Mouse (Mus musculus): ENCODE measurements around the gene Phlpp1. TPM values are rescaled to one million over a fixed set of nuclear protein-coding genes. Genes with fewer than 3 reads are reported as not detected.

Phlpp1 gene
- polyA plus RNA-seq, 1 experiment: 49.8 TPM

DNA sequence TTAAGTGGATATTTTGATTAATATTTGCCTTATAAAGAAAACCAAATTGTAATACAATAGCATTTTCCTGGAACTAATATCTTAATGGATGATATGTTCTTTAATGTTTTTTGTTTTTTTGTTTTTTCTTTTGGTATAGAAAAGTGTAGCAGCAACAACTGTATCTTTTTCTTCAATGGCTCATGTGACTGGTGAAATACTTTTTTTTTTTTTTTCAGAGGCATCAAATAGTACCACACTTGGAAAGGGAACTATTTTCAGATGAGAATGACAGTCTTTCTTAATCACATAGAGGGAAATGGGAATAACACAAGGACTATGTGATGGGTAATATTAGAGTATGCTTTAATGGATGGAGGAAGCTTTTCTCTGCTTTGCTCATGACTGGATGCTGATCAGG lies 3.0 kb downstream of the Phlpp1 start:
- TF ChIP-seq POLR2A (IDR thresholded peaks at IDR 0.05; ENCODE audit: extremely low read depth, insufficient read depth, low read length): no peak
- TF ChIP-seq CTCF (IDR thresholded peaks at IDR 0.05; ENCODE audit: extremely low read depth, insufficient read depth, low read length): no peak
- H3K4me3 ChIP-seq (ENCODE audit: insufficient read depth, low read length): peak overlapping the region; percentile 89; the same call in 1 of the 2 replicates
- H3K27ac ChIP-seq (ENCODE audit: insufficient read depth, low read length): no peak overlapping the region
- H3K4me1 ChIP-seq (ENCODE audit: control insufficient read depth, insufficient read depth, low read length): peaks cover 1% of the 10 kb centered on the region; the same call in 1 of the 2 replicates

DNA sequence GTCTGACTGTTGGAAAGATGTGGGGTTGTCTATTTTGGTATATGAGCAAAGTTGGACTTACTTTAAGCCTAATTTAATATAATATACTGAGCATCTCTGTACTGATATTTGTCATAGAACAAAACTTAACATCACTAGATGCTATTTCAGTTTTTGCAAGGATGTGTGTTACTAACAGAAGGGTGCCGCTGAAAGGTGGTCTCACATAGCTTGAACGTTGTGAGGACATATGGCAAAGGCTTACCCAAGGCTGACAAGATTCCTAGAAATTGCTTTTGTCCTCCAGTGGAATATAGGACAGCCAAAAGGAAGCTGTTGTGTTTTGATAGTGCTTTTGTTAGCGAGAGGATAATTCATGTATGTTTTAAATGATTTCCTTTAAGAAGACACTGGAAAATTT lies 3.8 kb downstream of the Phlpp1 start:
- TF ChIP-seq CTCF (IDR thresholded peaks at IDR 0.05; ENCODE audit: extremely low read depth, insufficient read depth, low read length) (no peak), POLR2A (IDR thresholded peaks at IDR 0.05; ENCODE audit: extremely low read depth, insufficient read depth, low read length) (no peak)
- H3K4me1 ChIP-seq (ENCODE audit: control insufficient read depth, insufficient read depth, low read length): peaks cover 1% of the 10 kb centered on the region; the same call in 1 of the 2 replicates
- H3K4me3 ChIP-seq (ENCODE audit: insufficient read depth, low read length): peak overlapping the region; percentile 89
- H3K27ac ChIP-seq (ENCODE audit: insufficient read depth, low read length): no peak overlapping the region

DNA sequence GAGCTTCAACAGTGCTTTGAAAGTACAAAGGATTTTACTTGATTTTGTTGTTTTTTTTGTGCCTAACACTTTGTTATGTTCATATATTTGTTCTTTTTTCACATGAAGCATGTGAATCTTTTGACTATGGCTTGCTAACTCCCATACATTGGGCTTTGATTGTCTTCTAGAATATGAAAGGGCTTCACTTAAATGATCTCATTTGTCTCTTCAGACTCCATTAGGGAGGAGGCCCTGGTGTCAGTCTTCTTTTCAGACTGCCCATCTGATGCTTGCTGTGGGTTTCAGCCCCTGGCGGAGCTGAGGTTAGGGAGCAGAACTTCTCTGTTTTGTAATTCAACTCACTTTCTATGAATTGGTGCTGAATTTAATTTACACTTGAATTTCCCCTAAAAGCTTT lies 5.2 kb downstream of the Phlpp1 start:
- Histone ChIP-seq H3K4me3 (ENCODE audit: insufficient read depth, low read length) (no peak overlapping the region; the same call in 1 of the 2 replicates), H3K4me1 (ENCODE audit: control insufficient read depth, insufficient read depth, low read length) (peaks cover 1% of the 10 kb centered on the region; the same call in 1 of the 2 replicates), H3K27ac (ENCODE audit: insufficient read depth, low read length) (no peak overlapping the region)
- TF ChIP-seq POLR2A (IDR thresholded peaks at IDR 0.05; ENCODE audit: extremely low read depth, insufficient read depth, low read length) (no peak), CTCF (IDR thresholded peaks at IDR 0.05; ENCODE audit: extremely low read depth, insufficient read depth, low read length) (no peak)

DNA sequence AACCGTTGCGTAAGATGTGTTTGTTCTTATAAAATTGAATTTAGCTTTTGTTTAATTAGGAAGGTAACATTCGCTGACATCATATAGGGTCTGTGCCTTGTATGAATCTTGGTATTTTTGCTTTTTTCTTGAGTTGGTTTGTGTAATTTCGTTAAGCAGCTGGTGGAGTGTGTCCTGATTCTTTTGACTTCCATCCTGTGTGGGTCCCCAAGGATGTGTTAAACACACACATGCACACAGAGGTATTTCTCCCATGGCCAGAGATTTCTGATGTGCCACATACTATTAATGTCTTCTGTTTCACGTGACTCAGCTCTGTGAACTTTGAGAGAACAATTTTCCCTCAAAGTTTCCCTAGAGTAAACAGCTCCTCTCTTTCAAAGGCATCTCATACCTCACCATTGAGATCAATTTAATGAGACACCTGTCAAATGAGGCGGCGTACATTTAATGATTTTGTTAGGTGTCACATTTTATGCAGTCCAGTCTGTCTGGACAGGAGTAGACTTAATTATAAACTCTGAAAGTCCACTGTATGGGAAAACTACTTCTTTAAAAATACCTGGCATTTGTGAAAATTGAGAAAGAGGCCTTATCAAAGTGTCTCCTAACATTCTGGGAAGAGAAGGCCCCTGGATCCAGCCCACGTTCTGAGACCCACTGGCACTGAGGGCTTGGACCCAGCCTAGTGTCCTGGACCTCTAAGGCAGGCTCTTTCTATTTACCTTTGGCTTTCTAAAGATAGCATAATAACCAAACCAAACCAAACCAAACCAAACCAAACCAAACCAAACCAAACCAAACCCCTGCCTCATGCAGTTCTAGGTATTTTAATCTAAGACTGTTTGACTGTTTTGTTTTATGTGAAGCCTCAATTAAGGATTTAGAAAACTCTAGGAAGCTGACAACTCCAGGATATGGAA lies 6.6 kb downstream of the Phlpp1 start:
- TF ChIP-seq CTCF (IDR thresholded peaks at IDR 0.05; ENCODE audit: extremely low read depth, insufficient read depth, low read length) (no peak), POLR2A (IDR thresholded peaks at IDR 0.05; ENCODE audit: extremely low read depth, insufficient read depth, low read length) (no peak)
- no peak overlapping the region for H3K4me3 ChIP-seq (ENCODE audit: insufficient read depth, low read length)
- no peak overlapping the region for H3K27ac ChIP-seq (ENCODE audit: insufficient read depth, low read length)
- H3K4me1 ChIP-seq (ENCODE audit: control insufficient read depth, insufficient read depth, low read length): peaks cover 1% of the 10 kb centered on the region; the same call in 1 of the 2 replicates

DNA sequence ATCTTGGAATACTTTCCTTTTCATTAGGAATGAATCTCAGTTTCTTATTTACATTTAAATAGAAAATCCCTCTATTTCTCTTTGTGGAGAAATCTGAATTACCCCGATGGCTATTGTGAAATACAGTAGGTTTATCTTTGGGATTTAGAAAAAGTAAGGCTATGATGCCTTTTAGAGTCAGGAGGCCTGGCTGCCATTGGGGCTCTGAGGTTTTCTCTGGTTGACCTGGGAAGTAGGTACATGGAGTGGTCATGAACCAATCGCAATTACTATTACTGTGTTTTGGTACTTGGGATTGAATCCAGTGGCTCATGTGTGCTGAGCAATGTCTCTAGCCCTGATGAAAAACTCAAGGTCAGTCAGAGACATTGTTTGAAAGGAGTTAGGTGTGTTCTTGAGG lies 12.1 kb downstream of the Phlpp1 start:
- H3K27ac ChIP-seq (ENCODE audit: insufficient read depth, low read length): no peak overlapping the region
- TF ChIP-seq CTCF (IDR thresholded peaks at IDR 0.05; ENCODE audit: extremely low read depth, insufficient read depth, low read length) (no peak), POLR2A (IDR thresholded peaks at IDR 0.05; ENCODE audit: extremely low read depth, insufficient read depth, low read length) (no peak)

DNA sequence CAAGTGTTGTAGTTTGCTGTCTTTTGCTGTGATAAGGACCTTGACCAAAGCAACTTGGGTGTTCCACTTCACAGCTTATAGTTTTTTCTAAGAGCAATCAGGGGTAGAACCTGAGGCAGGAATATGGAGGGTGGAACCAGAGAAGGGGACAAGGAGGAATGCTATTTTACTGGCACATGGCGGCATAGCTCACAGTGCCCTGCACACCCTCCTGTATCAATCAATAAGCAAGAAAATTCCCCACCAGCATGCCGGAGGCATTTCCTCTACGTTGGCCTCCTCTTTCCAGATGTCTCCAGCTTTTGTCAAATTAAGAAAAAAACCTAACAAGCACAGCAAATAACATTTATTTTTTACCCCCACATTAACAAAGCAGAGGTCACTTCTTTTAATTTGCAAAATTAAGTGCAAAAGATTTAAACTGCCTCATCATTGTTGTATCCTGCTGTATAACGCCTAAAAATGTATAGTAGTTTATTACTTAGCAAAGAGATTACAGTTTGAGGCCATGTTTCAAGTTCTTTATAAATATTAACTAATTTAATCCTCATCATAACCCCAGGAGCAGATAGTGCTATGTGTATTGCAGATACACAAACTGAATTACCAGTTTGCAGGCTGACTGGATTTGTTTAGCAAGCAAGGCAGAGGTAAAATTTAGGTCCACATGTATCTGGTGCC lies 13.4 kb downstream of the Phlpp1 start:
- no peak for TF ChIP-seq POLR2A (IDR thresholded peaks at IDR 0.05; ENCODE audit: extremely low read depth, insufficient read depth, low read length)
- no peak for TF ChIP-seq CTCF (IDR thresholded peaks at IDR 0.05; ENCODE audit: extremely low read depth, insufficient read depth, low read length)
- H3K27ac ChIP-seq (ENCODE audit: insufficient read depth, low read length): no peak overlapping the region
- H3K4me3 ChIP-seq (ENCODE audit: insufficient read depth, low read length): no peak overlapping the region
- peaks cover 5% of the 10 kb centered on the region; the same call in 1 of the 2 replicates for H3K4me1 ChIP-seq (ENCODE audit: control insufficient read depth, insufficient read depth, low read length)

More for the DNA sequence above, 12.1 kb downstream of the Phlpp1 start:
- Histone ChIP-seq H3K4me3 (ENCODE audit: insufficient read depth, low read length) (no peak overlapping the region), H3K4me1 (ENCODE audit: control insufficient read depth, insufficient read depth, low read length) (peaks cover 5% of the 10 kb centered on the region; the same call in 1 of the 2 replicates)

DNA sequence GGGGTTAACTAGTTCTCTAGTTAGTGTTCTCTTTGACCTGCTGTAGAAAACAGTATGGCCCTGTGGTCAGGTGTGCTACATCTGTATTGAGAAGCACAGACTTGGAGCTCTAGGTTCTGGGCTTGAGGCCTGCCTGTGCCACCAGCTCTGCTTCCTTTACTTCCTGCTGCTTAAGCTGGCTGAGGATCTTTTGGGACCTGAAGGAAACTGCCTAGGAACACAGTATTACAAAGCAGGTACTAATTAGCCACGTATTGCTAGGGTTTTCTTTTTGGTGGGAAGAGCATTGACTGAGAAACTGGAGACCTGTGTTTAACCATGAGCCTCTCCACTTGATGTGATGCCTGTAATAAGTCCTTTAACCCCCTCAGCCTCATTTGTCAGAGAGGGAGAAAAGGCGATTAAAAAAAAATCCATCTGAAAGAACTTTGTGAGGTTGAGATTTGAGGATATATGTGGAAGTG lies 13.9 kb downstream of the Phlpp1 start:
- peaks cover 5% of the 10 kb centered on the region; the same call in 1 of the 2 replicates for H3K4me1 ChIP-seq (ENCODE audit: control insufficient read depth, insufficient read depth, low read length)
- TF ChIP-seq CTCF (IDR thresholded peaks at IDR 0.05; ENCODE audit: extremely low read depth, insufficient read depth, low read length) (no peak), POLR2A (IDR thresholded peaks at IDR 0.05; ENCODE audit: extremely low read depth, insufficient read depth, low read length) (no peak)
- H3K4me3 ChIP-seq (ENCODE audit: insufficient read depth, low read length): no peak overlapping the region
- H3K27ac ChIP-seq (ENCODE audit: insufficient read depth, low read length): no peak overlapping the region

DNA sequence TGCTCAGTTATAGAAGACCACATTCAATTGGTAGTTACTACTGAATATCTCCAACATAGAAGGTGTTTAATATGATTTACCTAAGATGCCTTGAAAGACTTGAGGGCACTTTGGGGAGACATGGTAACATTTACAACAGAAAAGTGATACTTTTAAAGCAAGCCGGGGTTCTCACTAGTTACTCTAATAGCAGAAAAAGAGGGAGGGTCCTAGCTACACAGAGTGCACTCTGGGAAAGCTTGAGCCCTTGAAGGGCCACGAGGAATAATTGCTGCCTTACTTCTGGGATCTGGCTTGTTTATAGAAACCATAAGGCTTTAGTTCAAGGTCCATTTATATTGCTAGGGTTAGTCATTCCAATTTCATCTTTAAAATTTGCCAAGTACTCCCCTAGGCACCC lies 14.5 kb downstream of the Phlpp1 start:
- H3K4me3 ChIP-seq (ENCODE audit: insufficient read depth, low read length): no peak overlapping the region
- TF ChIP-seq CTCF (IDR thresholded peaks at IDR 0.05; ENCODE audit: extremely low read depth, insufficient read depth, low read length) (no peak), POLR2A (IDR thresholded peaks at IDR 0.05; ENCODE audit: extremely low read depth, insufficient read depth, low read length) (no peak)
- no peak overlapping the region for H3K27ac ChIP-seq (ENCODE audit: insufficient read depth, low read length)
- peaks cover 5% of the 10 kb centered on the region; the same call in 1 of the 2 replicates for H3K4me1 ChIP-seq (ENCODE audit: control insufficient read depth, insufficient read depth, low read length)

DNA sequence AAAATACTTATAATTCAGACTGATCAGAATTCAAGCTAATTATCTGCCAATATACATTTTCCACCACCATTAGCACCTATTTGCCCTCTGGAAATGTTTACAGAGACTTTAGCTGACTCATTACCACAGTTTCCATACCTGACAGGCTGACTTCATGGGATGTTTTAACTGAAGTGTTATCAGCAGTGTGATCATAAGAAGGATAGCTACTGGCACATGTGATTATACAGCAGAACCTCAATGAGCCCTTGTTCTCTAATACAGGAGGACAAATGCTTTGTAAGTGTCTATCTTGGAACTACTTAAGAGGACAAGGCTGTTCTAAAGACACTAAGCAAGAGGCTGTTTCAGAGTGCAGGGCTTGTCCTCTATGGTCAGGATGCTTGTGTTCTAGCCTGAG lies 15.9 kb downstream of the Phlpp1 start:
- Histone ChIP-seq H3K4me1 (ENCODE audit: control insufficient read depth, insufficient read depth, low read length) (peaks cover 5% of the 10 kb centered on the region; the same call in 1 of the 2 replicates), H3K27ac (ENCODE audit: insufficient read depth, low read length) (no peak overlapping the region), H3K4me3 (ENCODE audit: insufficient read depth, low read length) (no peak overlapping the region)
- TF ChIP-seq CTCF (IDR thresholded peaks at IDR 0.05; ENCODE audit: extremely low read depth, insufficient read depth, low read length) (no peak), POLR2A (IDR thresholded peaks at IDR 0.05; ENCODE audit: extremely low read depth, insufficient read depth, low read length) (no peak)

Measured in cortical plate, adult 2 months (tissue).